Mouse (Mus musculus): ENCODE data around the gene Baz1a.
"Not testable (repeated sequence)": the region's sequence is repeated elsewhere in the genome, so short reads cannot be mapped to it uniquely, and the experiment has no call there.

The Baz1a gene

DNA sequence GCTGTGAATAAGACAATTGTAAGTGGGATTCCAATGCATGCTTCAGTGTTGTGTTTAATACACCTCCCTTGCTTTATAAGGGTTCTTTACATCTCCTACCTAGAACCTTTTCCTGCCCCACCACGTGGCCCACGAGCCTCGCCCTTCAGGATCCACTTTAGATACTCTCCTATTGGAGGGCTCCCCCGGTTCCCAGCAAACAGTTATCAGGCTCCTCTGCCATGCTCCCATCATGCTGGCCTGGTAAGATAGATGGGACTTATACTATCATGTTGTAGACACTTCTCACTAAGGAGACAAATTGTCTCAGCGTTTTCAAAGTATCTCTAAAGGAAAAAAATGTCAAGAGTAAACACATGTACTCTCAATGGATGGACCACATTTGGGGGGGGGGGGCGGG lies 33.6 kb downstream of the Baz1a start:
- no peak for DNase-seq

DNA sequence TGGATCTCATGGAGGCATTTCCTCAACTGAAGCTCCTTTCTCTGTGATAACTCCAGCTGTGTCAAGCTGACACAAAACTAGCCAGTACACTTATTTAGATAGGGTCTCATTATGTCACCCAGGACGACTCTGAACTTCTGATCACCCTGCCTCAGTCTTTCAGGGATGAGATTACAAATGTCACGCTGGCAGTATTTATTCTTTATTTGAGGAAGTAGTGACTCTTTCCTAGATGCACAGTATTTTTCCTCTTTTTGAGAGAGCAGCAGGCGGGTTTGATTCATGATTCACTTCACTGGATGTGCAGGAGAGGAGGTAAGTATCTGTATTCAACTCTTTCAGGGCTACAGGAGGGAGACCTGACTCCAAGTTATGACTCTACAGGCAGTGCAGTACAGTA lies 45.1 kb downstream of the Baz1a start:
- no peak for DNase-seq

DNA sequence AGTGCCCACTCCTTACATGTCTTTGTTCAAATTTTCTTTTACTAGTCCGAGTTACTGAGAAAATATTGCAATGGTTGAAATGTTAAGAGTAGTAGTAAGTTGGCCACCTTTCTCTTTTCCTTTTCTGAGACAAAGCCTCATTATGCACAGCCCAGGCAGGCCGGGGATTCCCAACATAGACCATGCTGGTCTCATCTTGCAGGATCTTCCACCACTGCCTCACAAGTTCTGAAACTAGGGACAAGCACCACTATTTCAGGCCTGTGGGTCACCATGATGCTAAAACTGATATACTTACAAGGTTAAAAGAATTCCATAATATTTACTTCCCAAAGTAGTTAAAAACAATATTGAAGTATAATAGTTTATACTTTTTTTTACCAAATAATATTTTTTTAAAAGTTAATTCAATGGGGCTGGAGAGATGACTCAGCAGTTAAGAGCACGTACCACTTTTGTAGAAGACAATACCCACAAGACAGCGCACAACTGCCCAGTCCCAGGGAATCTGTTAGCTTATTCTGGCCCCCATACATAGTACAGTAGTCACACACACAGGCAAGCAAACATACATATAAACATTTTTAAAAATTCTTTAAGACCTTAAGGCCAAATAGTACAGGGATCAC lies 48.5 kb downstream of the Baz1a start:
- no peak for DNase-seq

DNA sequence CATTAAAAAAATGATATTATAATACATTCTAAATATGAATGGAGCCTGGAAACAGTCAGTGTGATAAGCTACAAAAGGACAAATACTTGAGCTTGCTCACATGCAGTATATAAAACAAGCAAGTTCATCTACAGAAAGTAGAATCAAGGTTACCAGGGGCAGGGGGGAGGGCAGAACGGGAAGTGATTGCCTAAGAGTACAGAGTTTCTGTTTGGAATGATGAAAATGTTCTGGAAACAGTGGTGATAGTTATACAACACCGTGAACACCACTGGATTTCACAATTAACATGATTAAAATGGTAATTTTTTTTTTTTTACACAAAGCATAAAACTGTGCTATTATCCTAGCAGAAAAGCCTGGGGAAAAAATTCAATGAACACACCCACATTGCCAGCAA lies 54.6 kb downstream of the Baz1a start:
- DNase-seq: no peak

DNA sequence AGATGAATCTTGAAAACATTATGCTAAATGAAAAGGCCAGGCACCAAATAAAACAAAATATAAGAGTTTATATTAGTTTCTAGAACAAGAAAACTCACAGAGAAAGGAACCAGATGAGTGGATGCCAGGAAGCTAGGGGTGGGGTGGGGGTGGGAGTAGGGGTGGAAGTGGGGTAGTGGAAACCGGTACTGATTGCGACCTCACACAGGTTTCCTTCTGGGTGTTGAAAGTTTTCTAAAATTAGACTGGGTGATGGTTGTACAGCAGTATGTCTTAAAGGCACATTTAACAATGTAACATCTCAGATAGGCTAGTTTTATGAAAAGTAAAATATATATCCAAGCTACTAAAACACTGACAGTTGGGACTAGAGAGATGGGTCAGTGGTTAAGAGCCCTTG lies 57.2 kb downstream of the Baz1a start:
- no peak for DNase-seq

DNA sequence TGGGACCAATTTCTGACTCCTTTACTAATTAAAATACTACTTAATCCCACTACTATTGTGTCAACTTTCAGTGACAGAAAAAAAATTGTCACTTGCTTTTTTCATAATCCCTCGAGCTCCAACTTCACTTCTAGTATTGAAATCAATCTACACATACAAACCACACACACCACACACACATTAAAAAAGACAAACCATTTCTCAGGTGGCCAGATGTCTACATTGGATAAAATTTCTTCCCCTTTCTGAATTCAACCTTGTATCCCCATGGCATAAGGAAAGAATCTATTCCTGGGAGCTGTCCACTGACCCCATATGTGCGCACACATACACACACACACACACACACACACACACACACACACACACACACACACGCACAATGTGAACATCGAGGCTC lies 57.7 kb downstream of the Baz1a start:
- DNase-seq: no peak

DNA sequence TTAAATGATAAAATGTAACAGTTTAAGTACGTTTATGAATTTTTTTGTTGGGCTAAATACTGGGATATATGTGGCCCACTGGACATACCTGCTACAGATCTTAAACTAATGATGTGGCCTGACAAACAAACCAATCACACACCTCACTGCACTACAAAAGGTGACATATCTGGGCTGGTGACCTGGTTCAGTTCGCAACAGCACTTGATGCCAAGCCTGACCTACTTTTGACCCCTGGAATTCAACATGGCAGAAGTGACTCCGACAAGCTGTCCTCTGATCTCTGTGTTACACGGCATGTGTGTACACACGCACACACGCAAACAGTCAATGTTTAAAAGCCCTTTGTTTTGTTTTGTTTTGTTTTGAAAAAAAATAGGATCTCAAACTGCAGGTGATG lies 68.0 kb downstream of the Baz1a start:
- DNase-seq: no peak

DNA sequence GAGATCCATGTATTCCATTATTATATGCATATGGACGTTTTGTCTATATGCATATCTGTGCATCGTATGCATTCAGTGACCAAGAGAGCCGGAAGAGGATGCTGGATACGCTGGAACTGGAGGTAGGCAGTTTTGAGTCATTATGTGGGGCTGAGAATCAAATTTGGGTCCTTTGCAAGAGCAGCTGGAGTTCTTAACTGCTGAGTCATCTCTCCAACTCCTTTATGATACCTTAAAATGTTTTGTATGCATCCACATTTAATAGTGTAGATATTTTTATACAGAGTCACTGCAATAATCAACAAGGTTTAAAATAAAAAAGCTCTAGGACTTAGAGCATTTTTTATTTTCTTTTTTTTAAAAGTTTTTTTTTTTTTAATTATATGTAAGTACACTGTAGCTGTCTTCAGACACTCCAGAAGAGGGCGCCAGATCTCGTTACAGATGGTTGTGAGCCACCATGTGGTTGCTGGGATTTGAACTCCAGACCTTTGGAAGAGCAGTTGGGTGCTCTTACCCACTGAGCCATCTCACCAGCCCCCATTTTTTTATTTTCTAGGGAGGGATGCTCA lies 71.5 kb downstream of the Baz1a start:
- DNase-seq: not testable (repeated sequence)

DNA sequence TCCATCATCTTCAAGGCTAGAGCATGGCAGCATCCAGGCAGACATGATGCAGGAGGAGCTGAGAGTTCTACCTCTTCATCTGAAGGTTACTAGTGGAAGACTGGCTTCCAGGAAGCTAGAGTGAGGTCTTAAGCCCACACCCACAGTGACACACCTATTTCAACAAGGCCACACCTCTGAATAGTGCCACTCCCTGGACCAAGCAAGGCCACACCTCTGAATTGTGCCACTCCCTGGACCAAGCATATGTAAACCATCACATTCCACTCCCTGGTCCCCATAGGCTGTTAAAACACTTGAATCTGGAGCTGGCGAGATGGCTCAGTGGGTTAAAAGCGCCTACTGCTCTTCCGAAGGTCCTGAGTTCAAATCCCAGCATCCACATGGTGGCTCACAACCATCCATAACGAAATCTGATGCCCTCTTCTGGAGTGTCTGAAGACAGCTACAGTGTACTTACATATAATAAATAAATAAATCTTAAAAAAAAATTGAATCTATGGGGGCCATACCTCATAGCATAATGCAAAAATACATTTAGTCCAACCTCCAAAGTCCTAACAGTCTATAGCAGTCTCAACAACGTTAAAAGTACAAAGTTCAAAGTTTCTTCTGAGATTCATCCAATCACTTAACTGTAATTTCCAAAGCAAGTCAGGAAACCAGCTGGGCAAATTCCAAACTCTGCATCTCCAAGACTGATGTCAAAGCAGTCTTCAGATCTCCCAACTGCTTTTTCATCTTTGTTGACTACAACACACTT lies 76.4 kb downstream of the Baz1a start:
- DNase-seq: not testable (repeated sequence)

DNA sequence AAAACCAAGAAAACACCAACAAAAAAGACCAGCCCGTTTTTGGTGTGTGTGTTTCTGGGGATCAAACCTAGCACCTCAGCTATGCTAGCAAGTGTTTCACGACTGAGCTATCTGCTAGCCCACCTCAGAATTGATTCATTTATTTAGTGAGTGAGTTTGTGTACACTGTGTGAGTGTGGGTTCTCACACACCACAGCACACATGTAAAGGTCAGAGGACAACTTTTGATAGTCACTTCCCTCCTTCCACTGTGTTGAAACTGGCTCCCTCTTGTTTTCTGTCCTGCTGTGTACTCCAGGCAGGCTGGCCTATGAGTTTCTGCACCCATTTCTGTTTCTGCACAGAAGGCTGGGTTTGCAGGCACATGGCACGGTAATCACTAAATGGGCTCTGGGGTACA lies 103.8 kb downstream of the Baz1a start:
- no peak for DNase-seq

DNA sequence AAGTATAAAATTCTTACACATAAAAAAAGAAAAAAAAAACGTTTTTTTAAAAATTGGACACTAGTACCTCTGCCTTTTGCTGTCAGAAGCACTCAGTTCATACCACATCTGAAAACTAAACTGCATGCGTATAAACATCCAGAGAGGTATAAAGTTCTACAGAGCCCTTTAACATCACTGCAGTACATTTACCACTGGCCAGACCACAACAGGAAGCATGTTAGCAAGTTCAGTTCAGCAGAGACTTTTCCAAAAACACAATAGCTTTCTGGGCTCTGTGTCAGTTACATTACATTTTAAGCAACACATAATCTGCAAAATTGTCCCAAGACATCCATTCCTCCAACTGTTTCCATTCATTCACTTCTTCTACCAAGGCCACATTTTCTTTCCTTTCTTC lies 121.6 kb downstream of the Baz1a start:
- not testable (repeated sequence) for DNase-seq

DNA sequence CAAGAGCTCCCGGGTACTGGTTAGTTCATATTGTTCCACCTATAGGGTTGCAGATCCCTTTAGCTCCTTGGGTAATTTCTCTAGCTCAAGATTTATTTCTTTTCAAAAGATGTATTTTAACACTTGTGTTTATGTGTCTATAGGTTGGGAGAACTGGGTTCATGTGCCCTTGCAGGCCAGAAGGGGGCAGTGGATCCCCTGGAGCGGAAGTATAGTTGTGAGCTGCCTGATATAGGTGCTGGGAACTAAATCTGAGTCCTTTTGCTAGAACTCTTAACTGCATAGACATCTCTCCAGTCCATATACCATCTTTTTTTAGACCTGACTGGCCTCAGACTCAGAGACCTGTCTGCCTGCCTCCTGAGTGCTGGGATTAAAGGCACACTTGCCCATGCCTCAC lies 123.7 kb downstream of the Baz1a start:
- DNase-seq: no peak

DNA sequence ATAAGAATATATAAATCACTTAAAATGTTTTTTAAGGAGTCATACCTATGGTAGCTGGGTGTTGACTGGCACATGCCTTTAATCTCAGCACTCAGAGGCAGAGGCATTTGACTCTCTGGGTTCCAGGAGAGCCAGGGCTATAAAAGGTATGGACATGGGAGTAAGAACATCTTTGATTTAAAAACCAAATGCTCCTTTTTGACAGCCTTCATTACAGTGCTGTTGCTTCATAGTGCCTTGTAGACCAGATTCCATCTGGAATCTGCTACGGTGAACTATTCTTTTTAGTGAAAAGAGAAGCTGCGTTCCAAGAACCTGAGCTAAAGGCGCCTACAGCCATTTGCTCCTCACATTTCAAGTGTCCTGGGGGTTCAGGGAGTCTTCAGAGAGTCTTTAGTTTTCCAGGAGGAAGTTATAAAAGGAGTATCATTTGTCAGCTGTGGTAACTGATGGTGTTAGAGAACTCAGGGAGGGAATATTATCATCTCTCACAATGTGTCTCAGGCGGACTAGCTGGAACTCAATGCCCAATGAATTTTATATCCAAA lies 126.5 kb downstream of the Baz1a start:
- DNase-seq: no peak

DNA sequence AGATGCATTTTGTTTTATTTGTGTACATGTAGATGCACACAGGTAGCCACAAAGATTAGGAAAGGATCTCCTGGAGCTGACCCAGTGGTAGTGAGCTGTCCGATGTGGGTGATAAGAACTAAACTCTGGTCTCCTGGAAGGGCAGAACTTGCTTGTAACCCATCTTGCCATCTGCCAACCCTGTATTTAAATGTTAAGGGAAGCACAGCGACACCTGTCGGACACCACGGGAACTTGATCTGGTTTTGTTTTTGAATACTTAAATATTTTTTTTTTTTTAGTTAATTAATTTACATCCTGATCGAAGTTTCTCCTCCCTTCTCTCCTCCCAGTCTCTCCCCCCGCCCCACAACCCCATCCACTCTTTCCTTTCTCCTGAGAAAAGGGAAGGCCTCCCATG lies 134.5 kb downstream of the Baz1a start:
- DNase-seq: peak; percentile 65 to 77

DNA sequence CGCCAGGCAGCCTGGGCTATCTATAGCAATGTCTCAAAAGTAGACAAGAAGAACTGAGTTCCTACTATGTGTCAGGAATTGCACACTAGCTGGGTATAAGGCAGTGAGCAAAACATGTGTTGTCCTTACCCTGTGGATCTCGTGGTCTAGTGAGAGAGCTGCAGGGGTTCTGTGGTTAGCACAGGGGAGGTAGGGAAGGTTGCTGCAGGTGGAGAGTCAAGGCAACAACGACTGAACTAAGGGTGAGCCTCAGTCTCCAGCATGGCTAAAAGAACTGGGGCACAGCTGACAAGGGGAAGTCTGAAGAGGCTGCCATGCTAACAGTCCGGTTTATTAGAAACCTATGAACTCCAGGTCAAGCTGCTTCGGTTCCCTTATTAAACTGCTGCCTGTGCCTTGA lies 134.9 kb downstream of the Baz1a start:
- DNase-seq: no peak

DNA sequence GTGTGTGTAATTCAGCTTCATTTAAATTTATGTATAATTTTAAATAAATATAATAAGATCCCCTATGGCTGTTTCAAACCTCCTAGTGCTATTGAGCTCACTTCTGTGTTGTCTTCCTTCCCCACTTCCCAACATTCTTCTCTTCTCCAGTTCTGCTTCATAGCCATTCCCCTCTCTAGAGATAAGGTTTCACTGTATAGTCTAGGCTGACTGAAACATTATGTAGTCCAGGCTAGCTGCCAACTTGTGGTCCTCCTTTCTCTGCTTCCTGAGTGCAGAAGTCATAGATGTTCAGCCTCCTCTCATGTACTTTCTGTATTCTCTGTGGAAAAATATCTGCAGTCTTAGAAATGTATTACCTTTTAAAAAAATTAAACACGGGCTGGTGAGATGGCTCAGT lies 136.3 kb downstream of the Baz1a start:
- DNase-seq: no peak

DNA sequence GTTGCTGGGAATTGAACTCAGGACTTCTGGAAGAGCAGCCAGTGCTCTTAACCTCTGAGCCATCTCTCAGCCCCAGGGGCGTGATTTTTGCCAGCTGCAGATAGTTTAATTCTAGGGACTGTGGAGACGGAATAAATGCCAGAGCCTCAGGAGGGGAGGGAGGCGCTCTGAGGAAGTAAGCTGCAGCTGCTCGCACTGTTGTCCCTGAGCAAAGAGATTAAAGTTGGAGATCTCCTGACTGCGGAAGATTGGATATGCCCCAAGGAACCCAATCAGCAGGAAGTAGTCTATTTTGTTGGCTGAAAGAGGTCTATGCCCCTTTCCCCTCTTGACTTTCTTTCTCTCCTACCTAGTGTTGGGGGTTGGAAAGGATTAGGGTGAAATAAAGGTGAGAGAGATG lies 137.3 kb downstream of the Baz1a start:
- DNase-seq: no peak

DNA sequence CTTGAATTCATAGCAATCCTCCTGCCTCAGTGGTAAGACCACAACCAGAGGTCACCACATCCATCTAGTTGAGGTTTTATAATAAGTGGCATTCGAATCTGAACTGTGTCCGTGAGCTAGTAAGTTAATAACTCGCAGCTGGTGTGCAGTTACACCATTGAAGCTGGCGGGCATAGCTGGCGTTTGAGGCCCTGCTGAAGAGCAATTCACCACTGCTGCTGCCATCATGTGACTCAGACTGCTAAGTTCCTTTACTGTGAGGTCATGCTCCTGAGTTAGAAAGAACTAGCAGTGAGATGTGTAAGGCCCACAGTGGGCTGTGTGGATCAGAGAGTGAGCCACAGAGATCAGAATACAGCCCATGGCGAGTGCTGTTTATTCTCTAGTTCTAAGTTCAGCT lies 139.4 kb downstream of the Baz1a start:
- no peak for DNase-seq

DNA sequence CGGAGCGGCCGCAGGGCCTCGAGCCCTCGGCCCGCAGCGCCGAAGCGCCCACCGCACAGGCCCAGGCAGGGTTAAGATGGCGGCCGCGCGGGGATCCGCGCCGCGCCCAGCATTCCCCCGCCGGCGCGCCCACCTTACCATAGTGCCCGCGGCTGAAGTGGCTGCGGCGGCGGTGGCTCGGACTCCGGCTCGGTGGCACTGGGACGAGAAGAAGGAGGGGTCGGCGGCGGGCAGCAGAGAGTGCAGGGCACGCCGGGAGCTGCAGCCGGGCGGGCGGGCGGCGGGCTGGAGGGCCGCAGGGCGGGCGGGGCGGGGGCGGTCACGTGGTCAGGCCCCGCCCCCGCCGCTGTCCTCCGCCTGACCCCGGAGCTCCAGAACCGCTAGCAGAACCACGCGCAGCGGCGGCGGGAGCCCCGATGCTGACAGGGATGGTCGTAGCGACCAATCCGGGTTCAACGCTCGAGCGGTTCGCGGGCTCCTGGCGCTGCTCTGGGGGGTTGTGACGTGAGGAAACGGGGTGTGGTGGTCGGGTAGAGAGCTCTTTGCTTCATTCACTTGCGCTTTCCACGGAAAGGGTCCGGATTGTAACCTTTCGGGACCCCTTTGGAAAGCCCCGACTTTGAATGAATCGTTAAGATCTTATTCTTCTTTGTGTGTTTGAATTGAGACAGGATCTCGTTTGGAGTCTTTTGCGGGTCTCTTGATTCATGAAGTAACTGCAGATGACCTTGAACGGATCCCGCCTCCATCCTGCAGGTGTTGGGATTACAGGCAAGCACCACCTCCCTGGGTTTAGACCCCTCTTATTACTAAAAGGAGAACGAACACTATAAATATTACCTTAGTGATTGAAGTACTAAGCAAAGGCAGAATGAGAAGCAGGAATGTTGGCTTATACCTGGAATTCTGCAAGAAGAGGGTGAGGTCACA lies 151.3 kb downstream of the Baz1a start, which contains the start of gene Cfl2:
Gene Cfl2, minus strand, starts transcription at position 272 of the 930 bp plus-strand sequence.
- peak; percentile 85 to 89 for DNase-seq

DNA sequence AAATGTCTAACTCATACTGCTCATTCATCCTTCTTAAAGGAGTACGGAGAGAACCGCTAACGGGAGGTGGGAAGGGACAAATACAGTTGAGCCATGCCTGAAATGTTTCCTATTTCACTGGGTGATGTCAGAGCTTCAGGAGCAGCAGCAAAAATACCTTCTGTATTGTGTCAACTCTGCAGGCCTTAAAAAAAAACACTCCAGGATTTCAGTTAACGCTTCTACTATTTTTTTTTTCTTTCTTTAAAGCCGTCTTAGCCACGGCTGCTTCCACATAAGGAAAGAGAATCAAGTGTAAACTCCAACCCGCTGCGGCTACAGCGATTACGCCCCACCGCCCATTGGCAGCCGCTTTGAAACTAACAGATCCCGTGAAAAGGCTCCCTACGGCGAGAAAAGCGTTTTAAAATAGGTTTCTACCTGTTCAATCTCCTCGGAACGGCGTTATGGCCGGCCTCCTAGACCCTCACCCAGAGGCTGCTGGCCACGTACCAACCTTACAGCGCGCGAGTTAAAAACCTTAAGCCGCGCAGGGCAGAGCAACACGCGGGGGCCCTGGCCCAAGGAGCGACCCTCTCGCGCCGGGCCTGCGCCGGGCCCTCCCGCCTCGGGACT lies 152.1 kb downstream of the Baz1a start:
- DNase-seq: peak; percentile 60 to 69

DNA sequence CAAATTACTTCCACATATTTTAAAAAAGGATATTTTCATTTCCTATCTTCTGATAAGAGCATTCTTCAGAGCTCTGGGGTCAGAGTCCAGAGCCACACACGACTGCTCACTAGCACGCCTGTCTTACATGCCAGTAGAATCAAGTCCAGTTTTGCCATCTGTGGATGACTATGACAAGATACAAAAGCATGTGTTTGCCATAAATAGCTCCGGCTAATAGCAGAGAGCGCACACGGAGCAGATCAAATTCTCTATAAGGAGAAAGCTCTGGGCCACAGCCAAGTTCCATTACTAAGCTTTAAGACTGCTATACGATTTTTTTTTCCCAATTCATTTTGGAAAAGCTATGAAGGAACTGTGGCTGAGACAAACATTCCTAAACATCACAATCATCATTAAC lies 154.6 kb downstream of the Baz1a start:
- peak; percentile 35 to 63 for DNase-seq

DNA sequence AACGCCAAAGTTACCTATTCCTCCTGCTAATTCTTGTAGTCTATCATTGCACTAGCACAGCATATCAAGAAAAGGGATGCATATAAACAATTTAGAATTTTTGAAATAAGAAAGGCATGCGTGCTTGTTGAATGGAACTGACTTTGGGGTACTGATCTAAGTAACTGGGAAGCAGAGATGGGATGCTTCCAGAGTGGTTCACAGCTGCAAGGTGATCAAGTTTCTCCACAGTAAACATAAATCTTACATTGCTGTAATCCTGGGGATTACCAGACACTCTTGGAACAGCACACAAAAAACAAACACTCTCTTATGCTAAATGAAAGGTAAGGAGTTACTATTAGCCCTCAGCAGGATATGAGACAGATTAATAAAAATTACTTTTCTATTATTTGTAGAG lies 163.6 kb downstream of the Baz1a start:
- no peak for DNase-seq
